Mouse (Mus musculus) bone marrow macrophage, adult 2 months (primary cell): ENCODE measurements around the gene Lman2l. TPM values are rescaled to one million over a fixed set of nuclear protein-coding genes. Genes with fewer than 3 reads are reported as not detected.

Source experiments
- H3K27ac ChIP-seq: 2 replicates; pipeline ENCODE4 v1.5.1; 2012; ENCODE audit warnings: low read depth, low read length; ENCODE audit not compliant: insufficient read depth
- H3K4me1 ChIP-seq: 2 replicates; pipeline ENCODE4 v1.6.1; 2012; ENCODE audit warnings: low read length; ENCODE audit not compliant: control insufficient read depth, insufficient read depth
- H3K4me3 ChIP-seq: 2 replicates; pipeline ENCODE4 v1.5.1; 2012; ENCODE audit warnings: mild to moderate bottlenecking, low read length, moderate library complexity; ENCODE audit not compliant: insufficient read depth
- CTCF ChIP-seq: IDR thresholded peaks from 2 replicates; pipeline ENCODE4 v1.5.1; 2012; ENCODE audit warnings: low read depth, mild to moderate bottlenecking, low read length, moderate library complexity
- POLR2A ChIP-seq: IDR thresholded peaks from 2 replicates; pipeline ENCODE4 v1.6.1; 2012; ENCODE audit warnings: mild to moderate bottlenecking, low read depth, low read length, borderline replicate concordance
- polyA plus RNA-seq: library from polyadenylated mRNA; stranded (reverse); fragments of >200 nt; gene quantifications from 2 replicates; pipeline ENCODE4 v1.2.4, GENCODE M21; 2012; ENCODE audit not compliant: missing spikeins, insufficient read depth, insufficient read length

Gene Lman2l
- polyA plus RNA-seq, 1 experiment, result 40.8 TPM

DNA sequence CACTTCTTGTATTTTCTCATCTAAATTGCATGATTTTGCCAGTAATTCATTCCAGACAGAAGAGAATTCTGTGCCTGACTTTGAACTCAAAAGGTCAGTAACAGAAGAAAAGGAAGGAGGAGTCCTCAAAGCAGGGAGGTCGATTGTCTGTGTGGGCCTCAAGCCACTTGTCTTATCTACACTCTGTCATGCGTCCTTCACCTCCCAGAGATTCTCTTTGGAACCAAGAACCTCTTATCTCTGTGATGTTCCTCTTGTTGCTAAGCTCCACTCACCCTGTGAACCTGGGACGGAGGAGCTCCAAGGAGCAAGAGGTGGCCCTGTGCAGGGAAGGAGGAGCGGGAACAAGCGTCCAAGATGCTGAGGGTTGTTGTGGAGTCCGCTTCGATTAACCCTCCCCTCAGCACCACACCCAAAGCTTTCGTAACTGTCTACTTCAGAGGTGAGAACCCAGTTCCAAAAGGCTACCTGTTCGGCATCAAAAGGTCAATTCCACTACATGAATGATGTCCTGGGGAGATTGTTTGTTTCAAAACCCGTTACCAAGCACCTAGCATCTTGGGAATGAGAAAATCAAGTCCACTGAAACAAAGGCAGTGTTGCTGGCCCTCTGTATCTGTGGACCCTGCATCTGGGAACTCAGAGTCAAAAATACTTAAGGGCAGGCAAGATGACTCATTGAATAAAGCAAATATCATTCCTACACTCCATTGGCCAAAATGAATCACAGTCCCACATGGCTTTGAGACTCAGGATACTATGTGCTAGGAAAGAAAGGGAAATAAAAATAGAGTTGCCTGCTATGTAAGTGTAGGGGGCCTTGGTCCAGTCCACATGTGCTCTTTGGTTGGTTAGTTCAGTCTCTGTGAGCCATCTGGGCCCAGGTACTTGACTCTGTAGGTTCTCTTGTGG, 72.9 kb downstream of the Lman2l start, which contains the start of gene Fer1l5:
Gene Fer1l5 (plus strand): TSS at position 358 of the 912 bp plus-strand sequence.
- H3K27ac ChIP-seq, result no peak within 1 kb of the TSS
- peaks cover 11% of the 10 kb centered on the region for H3K4me1 ChIP-seq
- TF ChIP-seq POLR2A (no peak), CTCF (no peak)
- no peak within 1 kb of the TSS for H3K4me3 ChIP-seq

DNA sequence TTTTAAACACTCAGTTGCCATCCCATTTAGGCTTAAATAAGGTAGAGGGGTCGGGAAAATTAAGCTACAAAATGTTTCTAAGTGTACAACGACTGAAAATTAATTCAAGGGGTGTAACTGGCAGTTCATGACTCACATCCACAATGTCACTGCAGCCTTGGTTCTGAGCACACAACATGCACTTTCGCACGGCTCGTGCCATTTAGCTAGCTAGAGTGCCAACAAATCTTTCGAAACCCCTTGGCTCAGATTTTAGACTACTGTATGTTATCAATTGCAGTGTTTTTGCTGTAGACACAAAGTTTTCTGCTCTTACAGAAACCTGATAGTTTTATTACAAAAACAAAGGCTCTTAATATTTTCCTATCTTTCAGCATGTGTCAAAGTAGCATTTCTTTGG, 74.2 kb downstream of the Lman2l start:
- Histone ChIP-seq H3K27ac (no peak overlapping the region), H3K4me1 (peaks cover 13% of the 10 kb centered on the region)
- TF ChIP-seq POLR2A (no peak), CTCF (no peak)

More for the DNA sequence above, 74.2 kb downstream of the Lman2l start:
- no peak overlapping the region for H3K4me3 ChIP-seq

Other genes starting within 250 kb of the Lman2l start
- 38.3 and 43.1 TPM in 2 replicates for gene Uggt1, start 200.6 kb downstream of the Lman2l start, polyA plus RNA-seq
- gene Neurl3, start 170.6 kb downstream of the Lman2l start, polyA plus RNA-seq, result 168 and 181 TPM in 2 replicates
- 9.4 and 12.7 TPM in 2 replicates for gene Arid5a, start 137.5 kb downstream of the Lman2l start, polyA plus RNA-seq
- 23.1 and 27.1 TPM in 2 replicates for gene Kansl3, start 76.1 kb downstream of the Lman2l start, polyA plus RNA-seq
- not detected in 2 replicates for gene Fer1l5, start 73.0 kb downstream of the Lman2l start, polyA plus RNA-seq
- gene Cnnm4, start 26.3 kb upstream of the Lman2l start, polyA plus RNA-seq, result 7.3 and 8.5 TPM in 2 replicates
- 19.9 and 22.9 TPM in 2 replicates for gene Cnnm3, start 66.6 kb upstream of the Lman2l start, polyA plus RNA-seq
- gene Ankrd23, start 91.6 kb upstream of the Lman2l start, polyA plus RNA-seq, result 5.5 and 7.6 TPM in 2 replicates
- gene Gm42417, start 94.2 kb upstream of the Lman2l start, polyA plus RNA-seq, result 1.5 and 3.5 TPM in 2 replicates
- 6.2 and 6.8 TPM in 2 replicates for gene Ankrd39, start 102.2 kb upstream of the Lman2l start, polyA plus RNA-seq
- gene Sema4c, start 113.1 kb upstream of the Lman2l start, polyA plus RNA-seq, result 1.3 and 2.4 TPM in 2 replicates
- gene Fam178b, start 237.9 kb upstream of the Lman2l start, polyA plus RNA-seq, result not detected in 2 replicates
- gene Cox5b, start 246.2 kb upstream of the Lman2l start, polyA plus RNA-seq, result 491 and 523 TPM in 2 replicates